Mouse (Mus musculus) gastrocnemius, postnatal 10 days (tissue): Measurements from ENCODE around the gene Ctnna3. TPM values are rescaled to one million over a fixed set of nuclear protein-coding genes. Genes with fewer than 3 reads are reported as not detected.
"Not testable (repeated sequence)": the region's sequence is repeated elsewhere in the genome, so short reads cannot be mapped to it uniquely, and the experiment has no call there.

Source experiments
- DNase-seq: peaks from one replicate; pipeline ENCODE4 v3.0.0; 2021; ENCODE audit warnings: mixed read lengths
- total RNA-seq, 2 experiments: library from RNA; stranded (reverse); gene quantifications; 2 replicates each; pipeline ENCODE4 v1.2.3; 2021

The Ctnna3 gene
- total RNA-seq, 2 experiments from 2014 or later: 23.0 to 24.9 TPM

GRCm38 (mm10) chr10:63424475-63424814, 5.5 kb upstream of the Ctnna3 start:
- no peak for DNase-seq

GRCm38 (mm10) chr10:63427146-63427545, 2.8 kb upstream of the Ctnna3 start:
- DNase-seq: no peak

GRCm38 (mm10) chr10:63428243-63429022, 1.5 kb upstream of the Ctnna3 start:
- no peak for DNase-seq

- DNase-seq: no peak
Measured at GRCm38 (mm10) chr10:63429023-63429340, 916 bp upstream of the Ctnna3 start.

GRCm38 (mm10) chr10:63429380-63429779, 518 bp upstream of the Ctnna3 start:
- peak; percentile 99 for DNase-seq

GRCm38 (mm10) chr10:63431221-63431736, 1.4 kb downstream of the Ctnna3 start:
- DNase-seq: no peak

- no peak for DNase-seq
Measured at GRCm38 (mm10) chr10:63432099-63432498, 2.2 kb downstream of the Ctnna3 start.

GRCm38 (mm10) chr10:63432887-63433286, 3.0 kb downstream of the Ctnna3 start:
- DNase-seq: no peak

- DNase-seq: no peak
Measured at GRCm38 (mm10) chr10:63438736-63439262, 8.9 kb downstream of the Ctnna3 start.

GRCm38 (mm10) chr10:63439694-63440228, 9.9 kb downstream of the Ctnna3 start:
- DNase-seq: no peak

GRCm38 (mm10) chr10:63444602-63445387, 14.9 kb downstream of the Ctnna3 start:
- DNase-seq: not testable (repeated sequence)

GRCm38 (mm10) chr10:63453926-63454325, 24.0 kb downstream of the Ctnna3 start:
- DNase-seq: no peak

- DNase-seq: no peak
Measured at GRCm38 (mm10) chr10:63455110-63455878, 25.4 kb downstream of the Ctnna3 start.

- no peak for DNase-seq
Measured at GRCm38 (mm10) chr10:63457292-63458128, 27.6 kb downstream of the Ctnna3 start.

GRCm38 (mm10) chr10:63460935-63461334, 31.0 kb downstream of the Ctnna3 start:
- no peak for DNase-seq

GRCm38 (mm10) chr10:63472473-63472872, 42.6 kb downstream of the Ctnna3 start:
- DNase-seq: no peak

GRCm38 (mm10) chr10:63476167-63476647, 46.3 kb downstream of the Ctnna3 start:
- DNase-seq: peak; percentile 39

GRCm38 (mm10) chr10:63478946-63479345, 49.0 kb downstream of the Ctnna3 start:
- DNase-seq: no peak

GRCm38 (mm10) chr10:63480066-63480465, 50.2 kb downstream of the Ctnna3 start:
- DNase-seq: peak; percentile 9

- DNase-seq: no peak
Measured at GRCm38 (mm10) chr10:63488346-63488745, 58.4 kb downstream of the Ctnna3 start.

GRCm38 (mm10) chr10:63523956-63524355, 94.1 kb downstream of the Ctnna3 start:
- DNase-seq: no peak
